Mouse (Mus musculus) cerebellum, postnatal 14 days (tissue): ENCODE results near the gene Iqgap1.

Experiments
- DNase-seq, 2 experiments: peaks; one replicate each; pipeline ENCODE4 v3.0.0; 2021; ENCODE audit warnings: mixed read lengths in 2 of 2

Iqgap1 gene

GRCm38 (mm10) chr7:80825843-80826403 lies at the start of gene Iqgap1:
Gene Iqgap1, minus strand, starts transcription at chr7:80825974.
- peak; percentile 38 to 44 for DNase-seq

- no peak for DNase-seq
Measured at GRCm38 (mm10) chr7:80873631-80874030, 47.9 kb upstream of the Iqgap1 start.

GRCm38 (mm10) chr7:80873038-80873437 lies 47.3 kb upstream of the Iqgap1 start:
- no peak for DNase-seq

GRCm38 (mm10) chr7:80868686-80869085 lies 42.9 kb upstream of the Iqgap1 start:
- no peak for DNase-seq

GRCm38 (mm10) chr7:80866514-80867147 lies 40.9 kb upstream of the Iqgap1 start:
- no peak for DNase-seq

GRCm38 (mm10) chr7:80865521-80865920 lies 39.7 kb upstream of the Iqgap1 start:
- DNase-seq: no peak

GRCm38 (mm10) chr7:80864831-80865230 lies 39.1 kb upstream of the Iqgap1 start:
- DNase-seq: no peak

- no peak for DNase-seq
Measured at GRCm38 (mm10) chr7:80864151-80864550, 38.4 kb upstream of the Iqgap1 start.

GRCm38 (mm10) chr7:80863520-80863919 lies 37.7 kb upstream of the Iqgap1 start:
- no peak for DNase-seq

GRCm38 (mm10) chr7:80862475-80862874 lies 36.7 kb upstream of the Iqgap1 start:
- DNase-seq: no peak

- DNase-seq: peak; percentile 88 to 90
Measured at GRCm38 (mm10) chr7:80860729-80861274, 35.0 kb upstream of the Iqgap1 start, which contains the start of gene Zscan2. Gene Zscan2, plus strand, starts transcription at chr7:80860920.

GRCm38 (mm10) chr7:80860227-80860626 lies 34.5 kb upstream of the Iqgap1 start:
- peak; percentile 53 to 66 for DNase-seq

GRCm38 (mm10) chr7:80857181-80857580 lies 31.4 kb upstream of the Iqgap1 start:
- peak; percentile 89 to 91 for DNase-seq

GRCm38 (mm10) chr7:80855316-80855715 lies 29.5 kb upstream of the Iqgap1 start:
- no peak for DNase-seq

- no peak for DNase-seq
Measured at GRCm38 (mm10) chr7:80853218-80853617, 27.4 kb upstream of the Iqgap1 start.

- DNase-seq: no peak
Measured at GRCm38 (mm10) chr7:80850520-80850919, 24.7 kb upstream of the Iqgap1 start.

- peak; percentile 56 to 71 for DNase-seq
Measured at GRCm38 (mm10) chr7:80849710-80850109, 23.9 kb upstream of the Iqgap1 start.

GRCm38 (mm10) chr7:80849267-80849666 lies 23.5 kb upstream of the Iqgap1 start:
- DNase-seq: no peak

GRCm38 (mm10) chr7:80846709-80847108 lies 20.9 kb upstream of the Iqgap1 start:
- DNase-seq: no peak

GRCm38 (mm10) chr7:80846280-80846678 lies 20.5 kb upstream of the Iqgap1 start:
- no peak for DNase-seq

- DNase-seq: no peak
Measured at GRCm38 (mm10) chr7:80845621-80846279, 20.0 kb upstream of the Iqgap1 start.

- no peak for DNase-seq
Measured at GRCm38 (mm10) chr7:80844691-80845090, 18.9 kb upstream of the Iqgap1 start.

- DNase-seq: no peak
Measured at GRCm38 (mm10) chr7:80843910-80844640, 18.3 kb upstream of the Iqgap1 start.
